Comparison of ENCODE assay signal across 26 mouse cellular contexts in the genomic region with DNA sequence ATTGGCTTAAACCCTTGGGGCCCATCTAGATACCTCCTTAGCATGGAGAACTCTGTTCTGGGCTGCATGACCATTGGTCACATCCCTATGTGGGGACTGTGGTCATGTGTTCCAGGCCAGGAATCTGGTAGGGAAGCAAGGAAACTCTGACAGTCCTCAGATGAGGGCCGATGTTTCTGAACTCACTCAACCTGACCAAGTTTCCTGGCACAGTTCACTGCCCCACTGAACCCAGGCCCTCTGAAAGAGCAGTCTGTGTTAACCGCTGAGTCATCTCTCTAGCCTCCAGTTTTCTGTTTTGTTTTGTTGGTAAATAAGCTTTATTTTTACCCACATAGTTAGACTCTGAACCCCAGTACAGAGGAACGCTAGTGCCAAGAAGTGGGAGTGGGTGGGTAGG. TPM values are rescaled to one million over a fixed set of nuclear protein-coding genes. Genes with fewer than 3 reads are reported as not detected.
A peak's percentile ranks its signal among the peaks of the same experiment; 100 is the strongest.
DNase-seq lines count a peak whose midpoint lies in the region; ATAC-seq lines count a peak whose summit lies in the region.
"Had no signal": no experiment of that assay in that cellular context is flagged by ENCODE, and none has a peak within 500 bp of the region (broad histone marks: within the 10 kb centered on the region; RNA-seq: fewer than 3 reads in every experiment).

No protein-coding gene starts in this region.

- H3K9ac ChIP-seq in kidney, embryonic 14.5 days (ENCODE audit: low read depth, low read length), result no peak overlapping the region
- H3K9ac ChIP-seq: forebrain, embryonic 12.5 days; hindbrain, embryonic 12.5 days; limb, embryonic 15.5 days; liver, embryonic 15.5 days; lung, embryonic 15.5 days; neural tube, embryonic 15.5 days had no signal

- H3K4me2 ChIP-seq in kidney, embryonic 14.5 days (replicated peaks; ENCODE audit: low read depth, low read length), result no peak overlapping the region
- H3K4me2 ChIP-seq: forebrain, embryonic 12.5 days; hindbrain, embryonic 12.5 days; limb, embryonic 15.5 days; liver, embryonic 15.5 days; lung, embryonic 15.5 days; neural tube, embryonic 15.5 days had no signal

- H3K4me3 ChIP-seq in kidney, embryonic 14.5 days (ENCODE audit: low read length), result no peak overlapping the region
- H3K4me3 ChIP-seq: forebrain, embryonic 12.5 days; gastrocnemius, adult 2 months; heart, embryonic 10.5 days; hindbrain, embryonic 12.5 days; limb, embryonic 15.5 days; liver, embryonic 15.5 days; lung, embryonic 15.5 days; neural tube, embryonic 15.5 days had no signal

- no peaks in the 10 kb centered on the region for H3K27me3 ChIP-seq in kidney, embryonic 14.5 days (ENCODE audit: control insufficient read depth, insufficient read depth, low read length)
- H3K27me3 ChIP-seq: forebrain, embryonic 12.5 days; hindbrain, embryonic 12.5 days; limb, embryonic 15.5 days; liver, embryonic 15.5 days; lung, embryonic 15.5 days; neural tube, embryonic 15.5 days had no signal

- peak; percentile 2 for DNase-seq in A20 (ENCODE audit: low read depth, low spot score)
- peak; percentile 8 for DNase-seq in fibroblast of lung, adult 2 months (ENCODE audit: low read depth)
- DNase-seq in kidney, postnatal 25 days, result peak; percentile 59 to 78
- DNase-seq in cerebellum, postnatal 25 days, result no peak
- no peak for DNase-seq in neural tube, embryonic 10.5 days (ENCODE audit: extremely low spot score, low spot score)
- DNase-seq in cerebellum, adult 8-10 months, result no peak
- no peak for DNase-seq in spleen, postnatal 4 days (ENCODE audit: low spot score in 2 of 2)
- DNase-seq: cerebellum, adult 11 months; cerebellum, postnatal 10 days; gastrocnemius, adult 2 months; lung, postnatal 36 days; right cerebral cortex, adult 18-20 months; right cerebral cortex, postnatal 4 days; thymus, adult 2 months; thymus, postnatal 4 days had no signal

- no peaks in the 10 kb centered on the region for H3K36me3 ChIP-seq in kidney, embryonic 14.5 days (ENCODE audit: control insufficient read depth, insufficient read depth, low read length)
- H3K36me3 ChIP-seq: forebrain, embryonic 12.5 days; heart, embryonic 10.5 days; hindbrain, embryonic 12.5 days; limb, embryonic 15.5 days; liver, embryonic 15.5 days; lung, embryonic 15.5 days; neural tube, embryonic 15.5 days had no signal

- 0 out of 2 replicates have a peak, but pooled peaks cover 8% of the 10 kb centered on the region for H3K4me1 ChIP-seq in kidney, embryonic 14.5 days (ENCODE audit: control insufficient read depth, insufficient read depth, low read length)
- H3K4me1 ChIP-seq: forebrain, embryonic 12.5 days; heart, embryonic 10.5 days; hindbrain, embryonic 12.5 days; limb, embryonic 15.5 days; liver, embryonic 15.5 days; neural tube, embryonic 15.5 days had no signal

- ATAC-seq in kidney, embryonic 14.5 days (ENCODE audit: low FRiP score, low TSS enrichment), result peak; percentile 41; the same call in 1 of the 2 replicates
- ATAC-seq: intestine, postnatal 0 days had no signal

- no peaks in the 10 kb centered on the region for H3K9me3 ChIP-seq in kidney, embryonic 14.5 days (ENCODE audit: control insufficient read depth, low read length)
- H3K9me3 ChIP-seq: forebrain, embryonic 12.5 days; heart, embryonic 10.5 days; hindbrain, embryonic 12.5 days; limb, embryonic 15.5 days; liver, embryonic 15.5 days; lung, embryonic 15.5 days; neural tube, embryonic 15.5 days had no signal

- no peak overlapping the region for H3K27ac ChIP-seq in kidney, embryonic 14.5 days (ENCODE audit: low read depth, low read length)
- H3K27ac ChIP-seq: forebrain, embryonic 12.5 days; gastrocnemius, adult 2 months; heart, embryonic 10.5 days; hindbrain, embryonic 12.5 days; limb, embryonic 15.5 days; liver, embryonic 15.5 days; lung, embryonic 15.5 days; neural tube, embryonic 15.5 days had no signal

- 65% methylated on average over 3 of the region's 3 CpGs for WGBS in kidney, embryonic 14.5 days

RNA-seq across cellular contexts. Expression of a gene that starts 20.3 kb away (rescaled TPM):
- polyA plus RNA-seq in kidney, embryonic 14.5 days (2014; fragmentation: Nextera tagmentation; extraction: Ambion mirVana), result 0.39 and 0.57 TPM in 2 replicates
- polyA plus RNA-seq: C2C12; heart, embryonic 10.5 days; heart, embryonic 16.5 days; liver, embryonic 15.5 days; thymus, adult 2 months had no signal

Comparison
In these comparisons a context has a peak if more than half of its experiments do, and no peak if none do; other contexts are left out.
1. DNase-seq: peak in A20 (single experiment), fibroblast of lung, adult 2 months (single experiment) and kidney, postnatal 25 days (2 of 2); none in cerebellum, postnatal 25 days (0 of 2), neural tube, embryonic 10.5 days (single experiment), cerebellum, adult 8-10 months (single experiment) and spleen, postnatal 4 days (0 of 2).